In the genomic region with DNA sequence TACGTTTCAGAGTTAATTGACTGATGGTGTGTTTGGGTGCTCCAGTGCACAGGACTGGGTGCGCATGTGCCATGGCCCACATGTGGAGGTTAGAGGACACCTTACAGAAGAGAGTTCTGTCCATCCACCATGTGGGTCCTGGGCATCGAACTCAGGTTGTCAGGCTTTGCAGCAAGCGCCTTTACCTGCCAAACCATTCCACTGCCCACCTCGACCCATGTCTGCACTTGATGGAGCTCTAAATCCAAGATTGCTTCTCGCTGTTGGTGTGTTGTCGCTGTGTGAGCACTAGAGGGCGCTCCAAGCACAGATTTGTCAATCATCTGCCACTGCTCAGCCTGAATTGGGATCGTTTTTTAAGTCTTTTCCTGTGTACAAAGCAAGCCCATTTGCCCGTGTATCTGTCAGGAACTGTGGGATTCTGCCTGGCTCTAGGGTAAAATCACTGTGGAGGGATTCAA, we compare ENCODE assay signal across 8 mouse cellular contexts. TPM values are rescaled to one million over a fixed set of nuclear protein-coding genes. Genes with fewer than 3 reads are reported as not detected.
DNase-seq lines count a peak whose midpoint lies in the region; ATAC-seq lines count a peak whose summit lies in the region.

No protein-coding gene starts in this region.

- no peaks in the 10 kb centered on the region for H3K27me3 ChIP-seq in hindbrain, embryonic 14.5 days (ENCODE audit: control insufficient read depth, insufficient read depth, low read length)

- H3K9ac ChIP-seq in hindbrain, embryonic 14.5 days: no peak overlapping the region

- H3K4me3 ChIP-seq in hindbrain, embryonic 14.5 days (replicated peaks; ENCODE audit: low read length): no peak overlapping the region

- H3K9me3 ChIP-seq in hindbrain, embryonic 14.5 days (ENCODE audit: control insufficient read depth, low read length): 0 out of 2 replicates have a peak, but pooled peaks cover 5% of the 10 kb centered on the region

- H3K4me1 ChIP-seq in hindbrain, embryonic 14.5 days (replicated peaks; ENCODE audit: control insufficient read depth, insufficient read depth, low read length): no peaks in the 10 kb centered on the region

- peak; percentile 67 for ATAC-seq in hindbrain, embryonic 14.5 days (ENCODE audit: low FRiP score)

- H3K4me2 ChIP-seq in hindbrain, embryonic 14.5 days (replicated peaks): no peak overlapping the region

- WGBS in hindbrain, embryonic 14.5 days: 29% methylated on average over 10 of the region's 10 CpGs

- DNase-seq in MN1 (ENCODE audit: low spot score): peak; percentile 79
- DNase-seq in cerebellum, adult 11 months: peak; percentile 73
- peak; percentile 80 for DNase-seq in forelimb bud, embryonic 11.5 days (ENCODE audit: low read depth, low spot score)
- peak; percentile 92 for DNase-seq in hindbrain, embryonic 14.5 days (ENCODE audit: low spot score)
- peak; percentile 77 to 88 for DNase-seq in layer of hippocampus, postnatal 14 days (ENCODE audit: low spot score in 2 of 2)
- peak; percentile 61 to 81 for DNase-seq in lung, postnatal 4 days
- DNase-seq in right cerebral cortex, adult 18-20 months: peak; percentile 60
- peak; percentile 52 for DNase-seq in urinary bladder, adult 2 months (ENCODE audit: low spot score)

- no peaks in the 10 kb centered on the region for H3K36me3 ChIP-seq in hindbrain, embryonic 14.5 days (replicated peaks; ENCODE audit: control insufficient read depth, insufficient read depth)

- no peak overlapping the region for H3K27ac ChIP-seq in hindbrain, embryonic 14.5 days

RNA-seq across cellular contexts. Expression of a gene that starts 14.1 kb away (rescaled TPM):
- not detected in 2 replicates for polyA plus RNA-seq in hindbrain, embryonic 14.5 days (2014; fragmentation: Nextera tagmentation; extraction: Ambion mirVana)
- total RNA-seq in layer of hippocampus, postnatal 14 days (2021): not detected
- polyA plus RNA-seq in urinary bladder, adult 2 months (2012; rRNA removed): not detected in 2 replicates
